Mouse (Mus musculus): ENCODE measurements at regions not wholly inside any gene's neighbourhood (a gene's known extent, or its start where the extent isn't known, plus 50 kb on each side); places are given as distances from the start of the nearest gene placed in this dataset.

DNA sequence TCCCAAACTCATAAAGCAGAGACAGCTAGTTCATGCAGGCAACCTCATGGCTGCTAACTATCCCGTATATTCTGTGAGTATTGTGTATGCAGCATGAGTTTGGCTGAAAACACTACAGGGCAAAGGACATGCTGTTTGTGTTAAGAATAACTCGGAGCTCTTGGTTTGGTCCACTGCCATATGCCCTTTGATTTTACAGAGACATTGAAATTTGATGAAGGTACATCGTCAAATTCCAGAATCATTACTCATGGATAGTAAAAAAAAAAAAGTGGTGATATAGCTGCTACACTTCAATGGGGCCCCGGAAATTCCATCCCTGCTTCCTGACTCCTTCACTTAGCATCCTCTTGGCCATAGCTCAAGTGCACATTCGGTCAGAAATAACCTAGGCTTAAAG, 159.3 kb upstream of the Ccdc122 start:
- no peak overlapping the region for H3K9ac ChIP-seq (ENCODE audit: low read length)
- H3K4me3 ChIP-seq (ENCODE audit: low read depth, low read length), result no peak overlapping the region
- DNase-seq (ENCODE audit: low spot score, missing footprints) (no peak), ATAC-seq (ENCODE audit: low FRiP score) (no peak)
- H3K27me3 ChIP-seq (ENCODE audit: control insufficient read depth, insufficient read depth, low read length), result no peaks in the 10 kb centered on the region; the same call in 1 of the 2 replicates
- H3K4me2 ChIP-seq, result no peak overlapping the region
- no peaks in the 10 kb centered on the region for H3K9me3 ChIP-seq (ENCODE audit: control insufficient read depth, low read length)
- H3K4me1 ChIP-seq (ENCODE audit: control insufficient read depth, insufficient read depth, low read length), result peaks cover 9% of the 10 kb centered on the region
- H3K27ac ChIP-seq (ENCODE audit: low read depth, low read length), result no peak overlapping the region
- WGBS, result 81% methylated on average over 5 of the region's 5 CpGs
- no peaks in the 10 kb centered on the region for H3K36me3 ChIP-seq (ENCODE audit: control insufficient read depth, insufficient read depth, low read length)

DNA sequence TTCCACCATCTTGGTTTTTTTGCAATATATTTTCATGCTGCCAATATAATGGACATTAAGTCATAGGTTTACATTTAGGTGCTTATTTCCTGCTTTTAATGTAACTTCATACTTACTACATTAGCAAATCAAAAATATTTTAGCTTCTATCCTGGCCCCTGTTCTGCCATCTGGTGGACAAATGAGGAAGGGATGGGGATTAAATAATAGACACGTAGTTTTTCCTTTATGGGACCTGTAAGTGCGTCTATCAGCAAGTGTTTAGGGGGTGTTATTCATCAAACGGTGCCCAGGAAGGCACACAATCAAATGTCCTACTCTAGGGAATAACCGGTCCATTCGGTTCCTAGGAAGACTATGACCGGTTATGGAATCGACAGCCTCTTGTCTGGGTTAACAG, 160.6 kb upstream of the Ccdc122 start:
- Histone ChIP-seq H3K4me3 (ENCODE audit: low read depth, low read length) (no peak overlapping the region), H3K4me1 (ENCODE audit: control insufficient read depth, insufficient read depth, low read length) (peaks cover 8% of the 10 kb centered on the region), H3K9me3 (ENCODE audit: control insufficient read depth, low read length) (no peaks in the 10 kb centered on the region), H3K27ac (ENCODE audit: low read depth, low read length) (no peak overlapping the region), H3K36me3 (ENCODE audit: control insufficient read depth, insufficient read depth, low read length) (no peaks in the 10 kb centered on the region), H3K9ac (ENCODE audit: low read length) (no peak overlapping the region), H3K27me3 (ENCODE audit: control insufficient read depth, insufficient read depth, low read length) (no peaks in the 10 kb centered on the region; the same call in 1 of the 2 replicates), H3K4me2 (no peak overlapping the region)
- no peak for ATAC-seq (ENCODE audit: low FRiP score)
- 59% methylated on average over 7 of the region's 7 CpGs for WGBS
- DNase-seq (ENCODE audit: low spot score, missing footprints), result peak; percentile 94

DNA sequence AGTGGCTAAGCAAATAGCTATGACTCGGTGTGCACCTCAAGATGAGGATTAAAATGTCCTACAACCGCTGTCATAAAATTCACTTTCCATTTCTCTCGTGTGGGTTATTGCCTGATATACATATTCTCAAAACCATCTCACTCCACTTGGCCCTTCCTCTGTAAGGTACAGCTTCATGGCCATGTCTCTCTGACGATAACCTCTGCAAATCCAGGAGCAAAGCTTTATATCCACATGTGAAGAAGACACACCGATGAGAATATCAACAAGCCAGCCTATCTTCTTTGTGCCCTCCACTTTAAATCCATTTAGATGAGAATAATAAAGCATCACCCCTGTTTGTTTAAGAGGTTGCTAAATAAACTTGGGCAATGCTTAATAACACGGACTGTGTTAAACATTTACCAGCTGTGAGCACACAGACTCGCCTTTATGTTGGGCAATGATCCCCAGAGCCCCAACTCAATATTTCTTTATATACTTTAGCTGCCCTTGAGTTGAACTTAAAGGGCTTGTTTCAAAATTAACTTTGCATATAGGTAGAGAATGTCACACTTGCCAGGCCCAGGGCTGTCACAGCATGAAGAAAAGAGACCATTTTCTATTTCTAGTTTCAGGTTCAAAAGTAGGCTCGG, 161.2 kb upstream of the Ccdc122 start:
- Histone ChIP-seq H3K36me3 (ENCODE audit: control insufficient read depth, insufficient read depth, low read length) (no peaks in the 10 kb centered on the region), H3K9me3 (ENCODE audit: control insufficient read depth, low read length) (no peaks in the 10 kb centered on the region), H3K9ac (ENCODE audit: low read length) (no peak overlapping the region), H3K4me1 (ENCODE audit: control insufficient read depth, insufficient read depth, low read length) (peaks cover 8% of the 10 kb centered on the region), H3K4me3 (ENCODE audit: low read depth, low read length) (no peak overlapping the region), H3K4me2 (no peak overlapping the region), H3K27ac (ENCODE audit: low read depth, low read length) (no peak overlapping the region), H3K27me3 (ENCODE audit: control insufficient read depth, insufficient read depth, low read length) (no peaks in the 10 kb centered on the region; the same call in 1 of the 2 replicates)
- 53% methylated on average over 8 of the region's 8 CpGs for WGBS
- ATAC-seq (ENCODE audit: low FRiP score), result peak; percentile 25
- DNase-seq (ENCODE audit: low spot score, missing footprints), result peak; percentile 87

DNA sequence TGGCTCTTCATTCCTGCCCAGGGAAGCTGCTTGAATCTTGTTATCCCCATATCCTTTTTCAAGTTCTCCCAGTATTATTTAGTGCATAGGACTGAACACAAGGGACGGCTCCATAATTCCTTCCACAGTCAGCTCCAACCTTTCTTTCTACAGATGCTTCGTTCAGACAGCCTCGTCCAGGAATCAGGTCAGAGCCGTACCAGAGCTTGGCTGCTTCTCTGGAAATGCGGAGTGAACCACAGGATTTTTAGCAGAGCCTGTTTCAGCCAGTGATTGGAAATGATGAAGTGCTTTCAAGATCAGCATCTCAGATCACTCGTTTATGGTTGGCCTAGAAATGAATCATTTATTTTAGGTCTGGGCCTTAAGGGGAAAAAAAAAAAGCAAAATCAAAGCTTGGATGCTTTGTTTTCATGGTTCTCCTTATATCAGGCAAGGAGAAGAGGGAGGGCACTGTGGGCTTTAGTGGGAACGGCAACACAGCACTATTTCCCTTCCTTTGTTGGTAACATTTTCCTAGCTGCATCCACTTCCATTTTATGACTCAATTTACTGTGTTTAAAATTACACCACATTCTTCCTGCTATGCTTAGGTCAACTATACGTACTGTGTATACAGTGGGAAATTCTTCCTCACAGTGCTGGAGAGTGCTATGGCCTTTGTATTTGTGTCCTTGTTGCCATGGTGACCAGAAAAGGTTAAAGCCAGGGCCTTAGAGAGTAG, 161.9 kb upstream of the Ccdc122 start:
- no peak overlapping the region for H3K9ac ChIP-seq (ENCODE audit: low read length)
- no peak overlapping the region for H3K4me3 ChIP-seq (ENCODE audit: low read depth, low read length)
- no peaks in the 10 kb centered on the region for H3K36me3 ChIP-seq (ENCODE audit: control insufficient read depth, insufficient read depth, low read length)
- 0 out of 2 replicates have a peak overlapping the region, but pooled peaks have one; percentile 7 for H3K27ac ChIP-seq (ENCODE audit: low read depth, low read length)
- H3K4me2 ChIP-seq, result no peak overlapping the region
- ATAC-seq (ENCODE audit: low FRiP score) (peak; percentile 94), DNase-seq (ENCODE audit: low spot score, missing footprints) (peak; percentile 92)
- no peaks in the 10 kb centered on the region for H3K9me3 ChIP-seq (ENCODE audit: control insufficient read depth, low read length)
- H3K27me3 ChIP-seq (ENCODE audit: control insufficient read depth, insufficient read depth, low read length), result no peaks in the 10 kb centered on the region
- 48% methylated on average over 8 of the region's 8 CpGs for WGBS
- peaks cover 10% of the 10 kb centered on the region for H3K4me1 ChIP-seq (ENCODE audit: control insufficient read depth, insufficient read depth, low read length)

DNA sequence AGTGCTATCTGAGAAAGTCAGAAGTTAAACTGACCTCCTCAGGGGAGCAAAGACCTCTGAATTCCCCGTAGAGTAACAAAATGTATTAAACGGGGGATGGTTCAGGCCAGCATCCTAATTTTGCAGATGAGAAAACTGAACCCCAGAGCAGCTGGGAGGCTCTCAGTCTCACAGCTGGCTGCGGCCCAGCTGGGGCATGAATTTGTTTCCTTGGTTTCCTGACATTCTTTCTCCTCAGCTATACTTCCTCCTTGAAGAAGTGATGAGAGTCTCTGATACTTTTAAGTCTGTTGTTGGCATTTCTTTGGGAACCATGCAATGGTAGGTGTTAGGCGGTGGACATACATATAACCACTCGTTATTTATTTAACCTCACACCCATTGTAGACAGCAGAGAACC, 162.9 kb upstream of the Ccdc122 start:
- no peak overlapping the region for H3K9ac ChIP-seq (ENCODE audit: low read length)
- no peak overlapping the region for H3K4me3 ChIP-seq (ENCODE audit: low read depth, low read length)
- 83% methylated on average over 5 of the region's 5 CpGs for WGBS
- H3K27me3 ChIP-seq (ENCODE audit: control insufficient read depth, insufficient read depth, low read length), result no peaks in the 10 kb centered on the region
- no peak for ATAC-seq (ENCODE audit: low FRiP score)
- H3K9me3 ChIP-seq (ENCODE audit: control insufficient read depth, low read length), result no peaks in the 10 kb centered on the region
- H3K4me2 ChIP-seq, result no peak overlapping the region
- H3K4me1 ChIP-seq (ENCODE audit: control insufficient read depth, insufficient read depth, low read length), result peaks cover 10% of the 10 kb centered on the region
- H3K36me3 ChIP-seq (ENCODE audit: control insufficient read depth, insufficient read depth, low read length), result no peaks in the 10 kb centered on the region
- DNase-seq (ENCODE audit: low spot score, missing footprints), result no peak
- H3K27ac ChIP-seq (ENCODE audit: low read depth, low read length), result no peak overlapping the region

DNA sequence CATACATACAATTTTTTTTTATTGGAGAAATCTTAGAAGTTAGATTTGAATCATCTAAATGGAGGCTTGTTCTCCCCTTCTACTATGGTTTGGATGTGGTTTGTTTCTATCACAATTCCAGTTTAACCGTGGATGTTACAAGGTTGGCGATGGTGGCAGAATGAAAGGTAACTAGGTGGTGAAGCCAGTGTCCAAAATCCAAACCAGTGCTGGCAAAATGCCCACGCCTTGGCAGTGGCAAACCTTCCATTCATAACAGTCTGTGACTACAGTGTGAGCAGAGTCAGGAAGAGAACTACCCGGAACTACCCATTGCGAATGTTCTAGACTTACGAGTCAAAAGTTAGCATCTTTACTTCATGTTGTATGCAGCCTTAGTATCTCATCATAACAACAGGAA, 163.6 kb upstream of the Ccdc122 start:
- Histone ChIP-seq H3K9me3 (ENCODE audit: control insufficient read depth, low read length) (no peaks in the 10 kb centered on the region), H3K9ac (ENCODE audit: low read length) (no peak overlapping the region), H3K27me3 (ENCODE audit: control insufficient read depth, insufficient read depth, low read length) (no peaks in the 10 kb centered on the region), H3K4me1 (ENCODE audit: control insufficient read depth, insufficient read depth, low read length) (peaks cover 10% of the 10 kb centered on the region), H3K4me2 (no peak overlapping the region), H3K27ac (ENCODE audit: low read depth, low read length) (no peak overlapping the region), H3K36me3 (ENCODE audit: control insufficient read depth, insufficient read depth, low read length) (no peaks in the 10 kb centered on the region), H3K4me3 (ENCODE audit: low read depth, low read length) (no peak overlapping the region)
- no peak for ATAC-seq (ENCODE audit: low FRiP score)
- WGBS, result 92% methylated on average over 6 of the region's 6 CpGs
- DNase-seq (ENCODE audit: low spot score, missing footprints), result no peak

DNA sequence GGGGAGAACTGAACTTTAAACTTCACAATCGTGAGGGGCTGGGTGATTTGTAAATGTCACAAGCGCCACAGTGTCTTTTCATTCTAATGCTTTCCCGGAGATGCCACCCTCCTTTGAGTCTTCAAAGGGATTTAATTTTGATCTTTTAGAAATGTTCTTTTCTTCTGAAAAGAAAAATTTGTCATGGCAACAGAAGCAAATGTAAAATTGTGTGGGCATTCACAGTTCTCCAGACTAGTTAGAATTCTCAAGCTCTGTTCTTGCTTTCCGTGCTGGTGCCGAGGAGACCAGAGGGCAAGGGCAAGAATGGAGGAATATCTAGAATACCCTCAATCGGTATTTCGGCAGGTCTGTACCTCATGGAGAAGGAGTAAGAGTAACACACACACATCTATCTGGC, 164.1 kb upstream of the Ccdc122 start:
- 88% methylated on average over 7 of the region's 7 CpGs for WGBS
- Histone ChIP-seq H3K27ac (ENCODE audit: low read depth, low read length) (no peak overlapping the region), H3K4me1 (ENCODE audit: control insufficient read depth, insufficient read depth, low read length) (peaks cover 10% of the 10 kb centered on the region), H3K36me3 (ENCODE audit: control insufficient read depth, insufficient read depth, low read length) (no peaks in the 10 kb centered on the region), H3K9ac (ENCODE audit: low read length) (no peak overlapping the region), H3K4me2 (no peak overlapping the region), H3K27me3 (ENCODE audit: control insufficient read depth, insufficient read depth, low read length) (no peaks in the 10 kb centered on the region), H3K9me3 (ENCODE audit: control insufficient read depth, low read length) (no peaks in the 10 kb centered on the region), H3K4me3 (ENCODE audit: low read depth, low read length) (no peak overlapping the region)
- DNase-seq (ENCODE audit: low spot score, missing footprints) (no peak), ATAC-seq (ENCODE audit: low FRiP score) (no peak)

DNA sequence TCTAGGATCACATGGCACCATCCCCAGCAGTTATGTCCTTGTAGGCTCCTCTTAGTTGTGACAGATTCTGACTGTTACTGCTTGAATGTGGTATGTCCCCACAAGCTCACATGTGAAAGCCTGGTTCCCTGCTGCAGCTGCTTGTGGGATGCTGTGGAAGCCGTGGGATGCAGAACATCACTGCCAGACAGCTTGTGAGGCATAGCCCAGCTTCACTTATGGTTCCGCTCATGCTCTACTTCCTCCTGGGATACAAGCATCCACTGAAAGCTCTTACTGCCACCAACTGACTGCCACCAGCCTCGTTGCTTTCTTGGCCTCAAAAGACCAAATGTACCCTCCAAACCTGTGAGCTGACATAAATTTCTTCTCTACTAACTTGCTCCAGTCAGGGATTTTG, 167.7 kb upstream of the Ccdc122 start:
- Histone ChIP-seq H3K27ac (ENCODE audit: low read depth, low read length) (no peak overlapping the region), H3K36me3 (ENCODE audit: control insufficient read depth, insufficient read depth, low read length) (no peaks in the 10 kb centered on the region), H3K27me3 (ENCODE audit: control insufficient read depth, insufficient read depth, low read length) (no peaks in the 10 kb centered on the region), H3K9ac (ENCODE audit: low read length) (no peak overlapping the region), H3K4me2 (no peak overlapping the region), H3K4me1 (ENCODE audit: control insufficient read depth, insufficient read depth, low read length) (peaks cover 2% of the 10 kb centered on the region; the same call in 1 of the 2 replicates), H3K4me3 (ENCODE audit: low read depth, low read length) (no peak overlapping the region), H3K9me3 (ENCODE audit: control insufficient read depth, low read length) (no peaks in the 10 kb centered on the region)
- ATAC-seq (ENCODE audit: low FRiP score) (no peak), DNase-seq (ENCODE audit: low spot score, missing footprints) (no peak)
- 92% methylated on average over 3 of the region's 3 CpGs for WGBS

DNA sequence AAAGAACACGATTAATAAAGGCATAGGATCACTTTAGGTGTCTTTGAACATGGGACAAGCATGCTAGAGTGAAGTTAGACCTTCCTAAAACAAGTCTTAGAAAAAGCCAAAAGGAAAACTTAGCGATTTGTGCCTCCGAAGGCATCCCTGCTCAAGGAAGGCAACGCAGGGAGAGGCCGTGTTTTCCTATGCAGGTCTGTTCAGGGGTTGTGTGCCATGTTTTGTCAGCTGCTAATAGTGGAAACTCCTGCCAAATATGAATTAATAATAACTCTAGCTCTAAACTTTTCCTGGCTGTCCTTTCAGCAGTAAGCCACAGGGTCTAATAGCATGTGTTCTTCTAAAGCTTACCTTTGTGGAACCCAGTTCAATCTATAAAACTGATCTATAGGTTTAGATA, 168.4 kb upstream of the Ccdc122 start:
- no peak overlapping the region for H3K4me3 ChIP-seq (ENCODE audit: low read depth, low read length)
- DNase-seq (ENCODE audit: low spot score, missing footprints) (no peak), ATAC-seq (ENCODE audit: low FRiP score) (no peak)
- no peak overlapping the region for H3K4me2 ChIP-seq
- H3K4me1 ChIP-seq (ENCODE audit: control insufficient read depth, insufficient read depth, low read length), result peaks cover 2% of the 10 kb centered on the region; the same call in 1 of the 2 replicates
- no peak overlapping the region for H3K9ac ChIP-seq (ENCODE audit: low read length)
- WGBS, result 81% methylated on average over 5 of the region's 5 CpGs
- H3K36me3 ChIP-seq (ENCODE audit: control insufficient read depth, insufficient read depth, low read length), result no peaks in the 10 kb centered on the region
- no peak overlapping the region for H3K27ac ChIP-seq (ENCODE audit: low read depth, low read length)
- no peaks in the 10 kb centered on the region for H3K9me3 ChIP-seq (ENCODE audit: control insufficient read depth, low read length)
- H3K27me3 ChIP-seq (ENCODE audit: control insufficient read depth, insufficient read depth, low read length), result no peaks in the 10 kb centered on the region

Data from midbrain, embryonic 11.5 days (tissue).